Mouse (Mus musculus): ENCODE measurements around the gene Acads. TPM values are rescaled to one million over a fixed set of nuclear protein-coding genes. Genes with fewer than 3 reads are reported as not detected.

Acads gene
- polyA plus RNA-seq, 1 experiment from 2014 or later, result 105 TPM

GRCm38 (mm10) chr5:115139124-115139523 lies 20.0 kb upstream of the Acads start:
- Histone ChIP-seq H3K4me2 (ENCODE audit: low read length) (no peak overlapping the region), H3K4me1 (replicated peaks; ENCODE audit: insufficient read depth, low read length) (peaks cover 7% of the 10 kb centered on the region; the same call in 1 of the 2 replicates), H3K36me3 (ENCODE audit: insufficient read depth, low read length) (no peaks in the 10 kb centered on the region), H3K4me3 (replicated peaks; ENCODE audit: low read depth, low read length) (no peak overlapping the region), H3K27ac (no peak overlapping the region), H3K9me3 (replicated peaks; ENCODE audit: low read length) (no peaks in the 10 kb centered on the region), H3K27me3 (ENCODE audit: insufficient read depth, low read length) (no peaks in the 10 kb centered on the region), H3K9ac (ENCODE audit: low read depth, low read length) (no peak overlapping the region)
- ATAC-seq (replicated peaks; ENCODE audit: low FRiP score, low read depth) (no peak), DNase-seq (ENCODE audit: low spot score) (no peak)
- TF ChIP-seq CTCF (IDR thresholded peaks at IDR 0.05; ENCODE audit: low read depth), result no peak; the same call in 1 of the 2 replicates
- 57% methylated on average over 4 of the region's 4 CpGs for WGBS

- Histone ChIP-seq H3K27ac (0 out of 2 replicates have a peak within 1 kb of the TSS, but pooled peaks have one; percentile 31), H3K9ac (ENCODE audit: low read depth, low read length) (peak within 1 kb of the TSS; percentile 89), H3K9me3 (replicated peaks; ENCODE audit: low read length) (no peaks in the 10 kb centered on the region), H3K4me3 (replicated peaks; ENCODE audit: low read depth, low read length) (peak within 1 kb of the TSS; percentile 93), H3K4me1 (replicated peaks; ENCODE audit: insufficient read depth, low read length) (peaks cover 7% of the 10 kb centered on the region), H3K36me3 (ENCODE audit: insufficient read depth, low read length) (peaks cover 5% of the 10 kb centered on the region; the same call in 1 of the 2 replicates), H3K27me3 (ENCODE audit: insufficient read depth, low read length) (no peaks in the 10 kb centered on the region), H3K4me2 (ENCODE audit: low read length) (peak within 1 kb of the TSS; percentile 99)
- no peak for TF ChIP-seq CTCF (IDR thresholded peaks at IDR 0.05; ENCODE audit: low read depth)
- WGBS, result under 1% methylated on average over 75 of the region's 81 CpGs
- peak; percentile 92 for DNase-seq (ENCODE audit: low spot score)
- ATAC-seq (replicated peaks; ENCODE audit: low FRiP score, low read depth), result peak; percentile 93
These were observed 15.4 kb upstream of the Acads start, which contains the start of gene Unc119b for GRCm38 (mm10) chr5:115134234-115135165. Gene Unc119b (minus strand): TSS chr5:115134975.

GRCm38 (mm10) chr5:115133358-115134066 lies 14.4 kb upstream of the Acads start:
- H3K4me1 ChIP-seq (replicated peaks; ENCODE audit: insufficient read depth, low read length), result peaks cover 7% of the 10 kb centered on the region
- 48% methylated on average over 6 of the region's 6 CpGs for WGBS
- no peak for DNase-seq (ENCODE audit: low spot score)
- peaks cover 12% of the 10 kb centered on the region; the same call in 1 of the 2 replicates for H3K36me3 ChIP-seq (ENCODE audit: insufficient read depth, low read length)
- no peaks in the 10 kb centered on the region for H3K9me3 ChIP-seq (replicated peaks; ENCODE audit: low read length)
- peak overlapping the region; percentile 99 for H3K4me2 ChIP-seq (ENCODE audit: low read length)
- H3K27ac ChIP-seq, result no peak overlapping the region
- no peak for TF ChIP-seq CTCF (IDR thresholded peaks at IDR 0.05; ENCODE audit: low read depth)
- no peaks in the 10 kb centered on the region for H3K27me3 ChIP-seq (ENCODE audit: insufficient read depth, low read length)
- no peak for ATAC-seq (replicated peaks; ENCODE audit: low FRiP score, low read depth)
- H3K4me3 ChIP-seq (replicated peaks; ENCODE audit: low read depth, low read length), result peak overlapping the region; percentile 93
- H3K9ac ChIP-seq (ENCODE audit: low read depth, low read length), result peak overlapping the region; percentile 89

- ATAC-seq (replicated peaks; ENCODE audit: low FRiP score, low read depth) (no peak), DNase-seq (ENCODE audit: low spot score) (no peak)
- peaks cover 7% of the 10 kb centered on the region for H3K4me1 ChIP-seq (replicated peaks; ENCODE audit: insufficient read depth, low read length)
- no peak for TF ChIP-seq CTCF (IDR thresholded peaks at IDR 0.05; ENCODE audit: low read depth)
- H3K9ac ChIP-seq (ENCODE audit: low read depth, low read length), result no peak overlapping the region
- H3K27me3 ChIP-seq (ENCODE audit: insufficient read depth, low read length), result no peaks in the 10 kb centered on the region
- peaks cover 12% of the 10 kb centered on the region; the same call in 1 of the 2 replicates for H3K36me3 ChIP-seq (ENCODE audit: insufficient read depth, low read length)
- no peaks in the 10 kb centered on the region for H3K9me3 ChIP-seq (replicated peaks; ENCODE audit: low read length)
- no peak overlapping the region for H3K27ac ChIP-seq
- H3K4me3 ChIP-seq (replicated peaks; ENCODE audit: low read depth, low read length), result no peak overlapping the region
- 0 out of 2 replicates have a peak overlapping the region, but pooled peaks have one; percentile 99 for H3K4me2 ChIP-seq (ENCODE audit: low read length)
- WGBS, result 84% methylated on average over 8 of the region's 8 CpGs
These were observed 13.3 kb upstream of the Acads start for GRCm38 (mm10) chr5:115132465-115132864.

GRCm38 (mm10) chr5:115129328-115129727 lies 10.2 kb upstream of the Acads start:
- DNase-seq (ENCODE audit: low spot score), result no peak
- peak; percentile 24; the same call in 1 of the 2 replicates for TF ChIP-seq CTCF (IDR thresholded peaks at IDR 0.05; ENCODE audit: low read depth)
- Histone ChIP-seq H3K9ac (ENCODE audit: low read depth, low read length) (no peak overlapping the region), H3K27me3 (ENCODE audit: insufficient read depth, low read length) (no peaks in the 10 kb centered on the region), H3K9me3 (replicated peaks; ENCODE audit: low read length) (no peaks in the 10 kb centered on the region), H3K4me2 (ENCODE audit: low read length) (no peak overlapping the region), H3K36me3 (ENCODE audit: insufficient read depth, low read length) (peaks cover 27% of the 10 kb centered on the region), H3K27ac (no peak overlapping the region), H3K4me1 (replicated peaks; ENCODE audit: insufficient read depth, low read length) (peaks cover 11% of the 10 kb centered on the region), H3K4me3 (replicated peaks; ENCODE audit: low read depth, low read length) (no peak overlapping the region)
- 90% methylated on average over 6 of the region's 6 CpGs for WGBS
- ATAC-seq (replicated peaks; ENCODE audit: low FRiP score, low read depth), result no peak

Data from kidney, postnatal 0 days (tissue).